Mouse (Mus musculus) hindbrain, embryonic 10.5 days (tissue): ENCODE results near the gene Znrf1. TPM values are rescaled to one million over a fixed set of nuclear protein-coding genes. Genes with fewer than 3 reads are reported as not detected.
"Not testable (repeated sequence)": the region's sequence is repeated elsewhere in the genome, so short reads cannot be mapped to it uniquely, and the experiment has no call there.

Source experiments
- DNase-seq: peaks from one replicate; pipeline ENCODE4 v3.0.0-alpha.2; 2017; ENCODE audit warnings: low spot score
- H3K27ac ChIP-seq: fragments of 300-500 bp; sonication (generic); 2 replicates; pipeline ENCODE4 v1.5.1; 2016; ENCODE audit warnings: mild to moderate bottlenecking, moderate library complexity
- H3K27me3 ChIP-seq: fragments of 300-500 bp; sonication (generic); 2 replicates; pipeline ENCODE4 v1.6.1; 2016; ENCODE audit warnings: mild to moderate bottlenecking; ENCODE audit not compliant: poor library complexity, insufficient read depth, severe bottlenecking
- H3K36me3 ChIP-seq: fragments of 300-500 bp; sonication (generic); 2 replicates; pipeline ENCODE4 v1.6.1; 2016; ENCODE audit warnings: mild to moderate bottlenecking, moderate library complexity
- H3K4me1 ChIP-seq: fragments of 300-500 bp; sonication (generic); replicated peaks from 2 replicates; pipeline ENCODE4 v1.6.1; 2016; ENCODE audit warnings: mild to moderate bottlenecking
- H3K4me3 ChIP-seq: fragments of 300-500 bp; sonication (generic); 2 replicates; pipeline ENCODE4 v1.5.1; 2016; ENCODE audit warnings: mild to moderate bottlenecking, moderate library complexity
- H3K9me3 ChIP-seq: fragments of 300-500 bp; sonication (generic); 2 replicates; pipeline ENCODE4 v1.6.1; 2016; ENCODE audit warnings: mild to moderate bottlenecking, moderate library complexity
- WGBS: fragments of 180-500 bp; shearing (Covaris S2); methylation state at CpG from one replicate; pipeline ENCODE4 v1.1.7; 2016; 5-methylcytosine and 5-hydroxymethylcytosine counted together
- polyA plus RNA-seq: library from polyadenylated mRNA; unstranded; fragments of >200 nt; fragmentation: Nextera tagmentation; extraction: Ambion mirVana; gene quantifications from 2 replicates; pipeline ENCODE4 v1.2.1, GENCODE M21; 2016

Znrf1 gene
- polyA plus RNA-seq = 29.9 and 52.5 TPM in 2 replicates

DNA sequence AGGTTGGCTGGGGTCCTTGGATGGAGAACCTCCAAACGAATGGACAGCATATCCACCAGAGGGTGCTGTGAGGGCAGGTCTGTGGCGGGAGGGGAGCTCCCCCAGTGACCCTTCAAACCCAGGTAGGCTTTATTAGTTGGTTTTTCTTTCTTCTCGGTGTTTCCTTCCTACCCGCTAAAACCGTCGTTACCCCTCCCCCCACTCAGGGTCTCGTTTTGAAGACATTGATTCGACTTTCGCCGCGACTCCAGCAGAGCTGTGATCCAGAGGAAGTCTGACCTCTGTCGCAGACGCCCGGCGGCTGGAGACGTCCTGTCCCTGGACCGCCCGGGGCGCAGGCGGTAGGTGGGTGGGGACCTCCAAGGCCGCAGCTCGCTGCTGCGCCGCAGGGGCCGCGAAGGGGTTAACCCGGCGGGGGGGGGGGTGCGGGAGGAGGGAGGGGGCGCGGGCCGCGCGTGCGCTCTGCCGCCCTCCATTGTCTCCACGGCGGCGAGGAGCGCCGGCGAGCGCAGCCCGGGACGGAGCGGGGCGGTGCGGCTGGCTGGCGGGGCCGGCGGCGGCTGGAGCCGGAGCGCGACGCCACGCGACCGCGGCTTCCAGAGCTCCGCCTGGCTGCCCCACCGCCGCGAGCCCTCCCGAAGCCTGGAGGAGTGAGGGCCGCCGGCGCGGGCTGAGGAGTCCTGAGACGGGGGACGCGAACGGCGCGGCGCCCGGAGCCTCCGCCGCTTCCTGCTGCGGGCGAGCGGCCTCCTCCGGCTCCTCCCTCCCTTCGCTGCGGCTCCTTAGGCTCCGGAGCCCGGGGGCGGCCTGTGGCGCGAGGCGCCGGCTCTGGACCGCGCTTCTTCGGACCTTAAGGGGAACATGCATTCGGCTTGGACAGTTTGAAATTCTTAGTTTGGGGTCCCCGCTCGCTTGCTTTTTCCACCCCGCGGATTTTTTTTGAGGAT, at the start of gene Znrf1:
TSS of gene Znrf1 (plus strand) at position 67 of the 947 bp plus-strand sequence.
- DNase-seq = peak; percentile 89
- Histone ChIP-seq H3K27me3 (no peaks in the 10 kb centered on the region), H3K4me1 (peaks cover 46% of the 10 kb centered on the region), H3K9me3 (no peaks in the 10 kb centered on the region), H3K4me3 (peak within 1 kb of the TSS; percentile 97), H3K27ac (peak within 1 kb of the TSS; percentile 99), H3K36me3 (no peaks in the 10 kb centered on the region; the same call in 1 of the 2 replicates)
- under 1% methylated on average over 81 of the region's 100 CpGs for WGBS

DNA sequence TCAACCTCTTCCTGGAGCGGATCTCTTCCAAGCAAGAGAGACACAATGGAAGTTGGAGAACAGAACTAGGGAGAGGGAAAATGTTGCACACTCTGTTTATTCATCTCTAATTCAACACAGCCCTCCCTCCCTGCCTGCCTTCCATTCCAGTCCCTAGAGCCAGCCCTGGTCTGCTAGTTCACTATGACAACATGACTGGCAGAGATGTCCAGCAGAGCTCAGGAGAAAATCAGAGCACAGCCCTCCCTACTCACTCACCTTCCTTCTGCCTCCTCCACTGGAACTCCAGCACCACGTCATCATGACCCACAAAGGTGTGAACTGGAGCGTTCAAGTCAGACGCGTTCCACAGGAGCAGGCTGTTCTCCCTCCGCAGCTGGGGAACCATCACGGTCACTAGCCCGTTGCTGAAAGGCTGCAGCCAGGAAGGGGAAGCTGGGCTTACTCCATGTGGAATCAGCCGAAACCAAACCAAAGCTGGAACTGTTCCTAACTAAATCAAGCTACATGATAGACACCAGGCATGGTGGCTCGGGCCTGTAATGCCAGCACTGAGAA, 45.8 kb upstream of the Znrf1 start:
- no peak overlapping the region for H3K27ac ChIP-seq
- DNase-seq = no peak
- 87% methylated on average over 10 of the region's 10 CpGs for WGBS
- no peak overlapping the region for H3K4me3 ChIP-seq
- H3K4me1 ChIP-seq = no peaks in the 10 kb centered on the region
- peaks cover 22% of the 10 kb centered on the region for H3K36me3 ChIP-seq
- H3K9me3 ChIP-seq = no peaks in the 10 kb centered on the region
- H3K27me3 ChIP-seq = no peaks in the 10 kb centered on the region

DNA sequence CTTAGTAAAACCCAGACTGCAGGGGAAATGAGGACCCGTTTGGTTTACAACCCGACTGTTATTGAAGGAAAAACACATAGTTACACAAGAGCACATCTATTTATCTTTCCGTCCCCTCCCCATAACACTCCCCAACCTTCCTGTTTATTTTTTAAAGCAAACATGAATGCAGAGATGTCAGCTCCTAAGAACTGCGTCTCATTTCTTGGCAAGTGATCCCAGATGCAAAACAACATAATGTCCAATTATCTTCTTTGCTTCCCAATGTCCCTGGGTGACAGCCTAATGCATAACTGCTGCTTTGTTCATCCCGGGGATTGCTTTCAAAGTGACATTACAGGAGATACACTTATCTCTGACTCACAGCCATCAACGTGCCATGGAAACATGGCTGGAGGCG, 44.7 kb upstream of the Znrf1 start:
- no peak for DNase-seq
- 88% methylated on average over 7 of the region's 7 CpGs for WGBS
- no peak overlapping the region for H3K4me3 ChIP-seq
- H3K27ac ChIP-seq = no peak overlapping the region
- no peaks in the 10 kb centered on the region for H3K27me3 ChIP-seq
- H3K4me1 ChIP-seq = no peaks in the 10 kb centered on the region
- peaks cover 27% of the 10 kb centered on the region for H3K36me3 ChIP-seq
- no peaks in the 10 kb centered on the region for H3K9me3 ChIP-seq

DNA sequence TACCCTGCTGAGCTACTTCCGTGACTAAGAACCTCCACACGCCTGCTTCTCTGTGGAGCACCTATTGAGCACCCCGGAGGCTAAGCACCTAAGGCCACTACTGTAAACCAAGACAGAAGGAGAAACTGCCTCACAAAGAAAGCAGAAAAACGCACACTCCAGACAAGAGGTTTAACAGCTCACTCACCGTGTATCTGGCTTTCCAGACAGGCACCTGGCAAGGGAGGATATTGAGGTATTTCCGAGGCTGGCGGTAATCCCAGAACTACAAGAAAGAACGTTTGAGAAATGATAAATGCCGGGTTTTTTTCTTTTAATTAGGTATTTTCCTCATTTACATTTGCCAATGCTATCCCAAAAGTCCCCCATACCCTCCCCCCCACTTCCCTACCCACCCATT, 43.4 kb upstream of the Znrf1 start:
- no peak for DNase-seq
- Histone ChIP-seq H3K27me3 (no peaks in the 10 kb centered on the region), H3K4me1 (no peaks in the 10 kb centered on the region), H3K36me3 (peaks cover 29% of the 10 kb centered on the region), H3K4me3 (no peak overlapping the region), H3K27ac (no peak overlapping the region), H3K9me3 (no peaks in the 10 kb centered on the region)
- 94% methylated on average over 9 of the region's 9 CpGs for WGBS

DNA sequence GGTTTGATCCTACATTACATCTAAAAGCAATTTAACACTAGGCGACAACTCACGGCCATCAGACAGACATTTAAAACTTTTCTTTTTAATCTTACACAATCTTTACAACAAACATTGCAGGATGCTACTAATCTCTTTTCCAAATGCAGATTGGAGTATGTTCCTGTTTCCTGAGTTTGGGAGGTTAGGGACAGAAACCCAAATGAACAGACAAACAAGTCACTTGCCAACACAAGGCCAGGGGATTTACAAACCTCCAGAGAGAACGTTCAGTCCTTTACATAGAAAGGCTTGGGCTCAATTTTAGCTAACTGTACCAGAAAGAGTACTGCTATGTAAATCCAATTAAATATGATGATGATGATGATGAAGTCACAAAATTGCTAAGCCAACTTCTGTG, 42.7 kb upstream of the Znrf1 start:
- no peaks in the 10 kb centered on the region for H3K4me1 ChIP-seq
- no peaks in the 10 kb centered on the region for H3K9me3 ChIP-seq
- H3K27ac ChIP-seq = no peak overlapping the region
- no peak overlapping the region for H3K4me3 ChIP-seq
- WGBS = 96% methylated on average over 3 of the region's 3 CpGs
- no peak for DNase-seq
- H3K36me3 ChIP-seq = peaks cover 35% of the 10 kb centered on the region
- no peaks in the 10 kb centered on the region for H3K27me3 ChIP-seq

DNA sequence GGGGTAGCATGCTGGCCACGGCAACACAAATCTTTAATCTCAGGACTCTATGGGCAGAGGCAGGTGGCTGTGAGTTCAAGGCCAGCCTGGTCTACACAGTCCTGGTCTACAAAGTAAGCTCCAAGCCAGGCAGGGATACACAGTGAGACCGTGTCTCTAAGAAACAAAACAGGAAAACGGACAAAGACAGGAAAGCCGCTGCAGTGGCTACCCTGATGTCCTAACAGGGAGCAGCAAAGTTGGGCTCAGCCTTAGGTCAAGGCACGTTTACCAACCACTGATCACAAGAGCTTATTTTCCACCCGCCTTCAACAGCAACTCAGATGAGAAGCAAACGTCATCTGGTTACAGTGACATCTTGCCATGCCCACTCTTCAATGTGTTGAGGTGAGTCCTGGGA, 39.6 kb upstream of the Znrf1 start:
- no peaks in the 10 kb centered on the region for H3K9me3 ChIP-seq
- WGBS = 90% methylated on average over 7 of the region's 7 CpGs
- no peak for DNase-seq
- H3K27ac ChIP-seq = no peak overlapping the region
- H3K27me3 ChIP-seq = no peaks in the 10 kb centered on the region
- H3K4me1 ChIP-seq = no peaks in the 10 kb centered on the region
- no peak overlapping the region for H3K4me3 ChIP-seq
- peaks cover 55% of the 10 kb centered on the region for H3K36me3 ChIP-seq

DNA sequence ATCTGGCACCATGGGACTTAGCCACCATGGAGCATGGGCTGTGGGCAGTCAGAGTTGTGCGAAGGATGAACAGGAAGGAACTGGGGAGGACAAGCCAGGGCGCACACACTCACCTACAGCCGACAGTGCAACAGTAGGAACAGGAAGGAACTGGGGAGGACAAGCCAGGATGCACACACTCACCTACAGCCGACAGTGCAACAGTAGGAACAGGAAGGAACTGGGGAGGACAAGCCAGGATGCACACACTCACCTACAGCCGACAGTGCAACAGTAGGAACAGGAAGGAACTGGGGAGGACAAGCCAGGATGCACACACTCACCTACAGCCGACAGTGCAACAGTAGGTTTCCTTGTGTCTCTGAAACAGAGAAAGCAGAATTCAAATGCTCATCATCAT, 37.6 kb upstream of the Znrf1 start:
- peaks cover 51% of the 10 kb centered on the region for H3K36me3 ChIP-seq
- not testable (repeated sequence) for H3K27ac ChIP-seq, H3K27me3 ChIP-seq, H3K9me3 ChIP-seq, DNase-seq, H3K4me1 ChIP-seq, H3K4me3 ChIP-seq
- 92% methylated on average over 6 of the region's 6 CpGs for WGBS

DNA sequence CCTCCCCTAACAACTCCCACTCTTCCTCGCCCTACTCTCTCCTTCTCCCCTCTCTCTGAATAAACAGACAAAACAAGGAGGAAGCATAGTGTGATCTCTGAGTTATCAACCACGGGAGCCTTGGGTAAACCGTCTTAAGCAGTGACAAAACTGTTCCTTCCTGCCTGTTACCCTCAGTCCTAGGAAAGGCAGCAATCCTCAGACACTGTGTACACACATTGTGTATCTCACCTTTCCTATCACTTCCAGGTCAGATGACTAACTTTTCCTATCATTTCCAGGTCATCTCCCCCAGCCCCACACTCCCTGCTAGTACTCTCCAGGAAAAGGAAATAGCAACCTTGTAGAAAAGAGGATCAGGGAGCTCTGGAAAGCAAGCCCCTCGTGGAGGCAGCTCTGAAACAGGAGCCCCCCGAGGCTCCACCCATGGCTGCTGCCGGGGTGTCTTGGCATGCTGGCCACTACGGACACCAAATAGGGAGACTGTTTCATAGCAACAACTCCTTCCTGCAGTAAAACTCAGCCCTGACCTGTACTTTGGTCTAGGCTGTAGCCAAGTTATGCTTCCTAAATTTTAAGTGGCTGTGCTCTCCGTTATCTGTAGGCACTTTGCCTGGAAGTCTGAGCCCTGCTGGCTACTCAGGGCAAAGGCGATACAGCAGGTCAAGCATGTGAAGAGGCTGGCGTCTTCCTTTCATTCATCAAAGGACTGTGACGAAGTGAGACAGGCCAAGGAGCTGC, 34.0 kb upstream of the Znrf1 start:
- no peak overlapping the region for H3K27ac ChIP-seq
- DNase-seq = no peak
- 78% methylated on average over 11 of the region's 11 CpGs for WGBS

DNA sequence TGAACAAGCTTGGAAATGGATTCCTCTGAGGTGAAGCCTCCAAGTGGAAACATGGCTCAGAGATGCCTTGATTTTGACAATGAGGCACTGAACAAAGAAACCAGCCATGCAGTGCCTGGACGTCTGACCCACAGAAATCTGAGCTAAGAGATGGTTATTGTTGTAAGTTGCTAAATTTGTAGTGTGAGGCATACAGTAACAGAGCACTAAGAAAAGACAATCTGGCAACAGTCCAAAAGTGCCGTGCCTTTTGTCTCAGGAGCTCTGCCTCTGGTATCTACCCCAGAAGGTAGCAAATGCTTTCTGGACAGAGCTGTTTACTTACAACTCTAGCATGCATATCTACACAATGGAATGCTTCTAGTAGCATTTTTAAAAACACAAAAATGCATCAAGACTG, 27.3 kb upstream of the Znrf1 start:
- peaks cover 7% of the 10 kb centered on the region; the same call in 1 of the 2 replicates for H3K4me1 ChIP-seq
- no peak for DNase-seq
- H3K36me3 ChIP-seq = peaks cover 9% of the 10 kb centered on the region; the same call in 1 of the 2 replicates
- H3K27me3 ChIP-seq = no peaks in the 10 kb centered on the region
- WGBS = 71% methylated on average over 2 of the region's 2 CpGs
- H3K27ac ChIP-seq = no peak overlapping the region
- no peaks in the 10 kb centered on the region for H3K9me3 ChIP-seq
- H3K4me3 ChIP-seq = no peak overlapping the region

More for the DNA sequence above, 34.0 kb upstream of the Znrf1 start:
- H3K4me1 ChIP-seq = no peaks in the 10 kb centered on the region
- no peaks in the 10 kb centered on the region for H3K9me3 ChIP-seq
- H3K4me3 ChIP-seq = no peak overlapping the region
- H3K36me3 ChIP-seq = peaks cover 35% of the 10 kb centered on the region
- H3K27me3 ChIP-seq = no peaks in the 10 kb centered on the region

DNA sequence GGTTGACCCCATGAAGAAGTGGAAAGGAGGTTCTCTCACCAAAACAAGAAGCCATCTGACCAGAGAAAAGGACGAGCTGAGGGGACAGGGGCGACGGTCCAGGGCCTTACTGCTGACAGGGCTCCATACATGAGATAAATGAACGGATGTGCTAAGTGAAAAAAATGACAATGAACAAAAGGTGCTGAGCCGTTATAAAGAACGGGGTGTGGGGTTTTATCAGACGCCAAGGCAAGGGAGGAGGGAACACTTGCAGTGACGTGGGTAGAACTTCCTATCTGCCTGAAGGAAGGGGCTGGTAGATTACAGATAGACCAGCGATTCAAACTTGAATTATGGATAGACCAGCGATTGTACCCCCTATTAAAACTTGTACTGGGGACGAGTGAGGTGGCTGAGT, 26.6 kb upstream of the Znrf1 start:
- Histone ChIP-seq H3K27me3 (no peaks in the 10 kb centered on the region), H3K27ac (no peak overlapping the region), H3K36me3 (peaks cover 3% of the 10 kb centered on the region; the same call in 1 of the 2 replicates), H3K4me1 (peaks cover 7% of the 10 kb centered on the region; the same call in 1 of the 2 replicates), H3K9me3 (no peaks in the 10 kb centered on the region), H3K4me3 (no peak overlapping the region)
- DNase-seq = no peak
- 88% methylated on average over 11 of the region's 11 CpGs for WGBS

DNA sequence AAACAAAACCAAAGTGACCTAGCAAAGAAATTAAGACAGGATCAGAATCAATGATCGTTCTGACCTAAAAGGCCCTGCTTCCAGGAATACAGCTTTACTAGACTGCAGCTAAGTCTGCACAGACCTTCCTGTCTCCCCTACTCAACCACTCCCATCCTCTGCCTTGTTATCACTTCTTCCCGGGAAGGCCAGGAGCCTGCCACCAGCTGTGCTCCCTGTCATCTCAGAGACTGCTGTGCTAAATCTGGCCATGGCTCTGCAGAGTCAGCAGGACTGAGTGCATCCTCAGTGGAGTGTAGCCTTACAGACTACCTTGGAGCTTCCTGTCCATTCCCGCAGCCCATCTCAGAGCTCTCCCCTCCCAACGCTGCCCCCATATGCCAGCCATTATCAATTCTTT, 25.5 kb upstream of the Znrf1 start:
- DNase-seq = no peak
- Histone ChIP-seq H3K4me1 (peaks cover 7% of the 10 kb centered on the region; the same call in 1 of the 2 replicates), H3K36me3 (peaks cover 2% of the 10 kb centered on the region), H3K27ac (0 out of 2 replicates have a peak overlapping the region, but pooled peaks have one; percentile 4), H3K4me3 (no peak overlapping the region), H3K9me3 (no peaks in the 10 kb centered on the region), H3K27me3 (no peaks in the 10 kb centered on the region)
- WGBS = 68% methylated on average over 4 of the region's 4 CpGs

DNA sequence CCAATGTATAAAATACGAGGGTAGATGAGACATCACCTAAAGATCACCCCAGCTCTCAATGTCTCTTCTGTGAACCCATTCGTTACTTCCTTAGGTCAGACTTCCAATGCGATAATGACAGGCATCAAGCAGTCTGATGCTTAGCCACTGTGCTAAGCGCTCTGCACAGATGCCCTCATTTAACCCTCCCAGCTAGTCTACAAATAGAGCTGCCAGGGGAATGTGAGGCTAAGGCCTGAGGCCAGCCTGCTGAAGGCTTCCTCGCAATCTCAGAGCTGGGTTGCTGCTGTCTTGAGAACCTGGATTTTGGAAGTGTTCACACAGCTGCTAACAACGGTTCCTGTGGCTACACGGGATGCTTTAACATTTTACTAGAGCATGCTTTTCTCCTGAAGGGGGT, 23.0 kb upstream of the Znrf1 start:
- Histone ChIP-seq H3K9me3 (no peaks in the 10 kb centered on the region), H3K27me3 (no peaks in the 10 kb centered on the region), H3K36me3 (peaks cover 15% of the 10 kb centered on the region), H3K4me1 (peaks cover 7% of the 10 kb centered on the region; the same call in 1 of the 2 replicates), H3K4me3 (no peak overlapping the region), H3K27ac (no peak overlapping the region)
- 85% methylated on average over 7 of the region's 7 CpGs for WGBS
- no peak for DNase-seq
